10 mouse cellular contexts compared by ENCODE assay signal in genomic region chr11:52129621-52130450, GRCm38 (mm10). TPM values are rescaled to one million over a fixed set of nuclear protein-coding genes. Genes with fewer than 3 reads are reported as not detected.
A peak's percentile ranks its signal among the peaks of the same experiment; 100 is the strongest.
DNase-seq lines count a peak whose midpoint lies in the region; ATAC-seq lines count a peak whose summit lies in the region.
"Had no signal": no experiment of that assay in that cellular context is flagged by ENCODE, and none has a peak within 500 bp of the region (broad histone marks: within the 10 kb centered on the region; RNA-seq: fewer than 3 reads in every experiment).

No protein-coding gene starts in this region.

- peaks cover 5% of the 10 kb centered on the region; the same call in 1 of the 2 replicates for H3K9me3 ChIP-seq in forebrain, embryonic 10.5 days
- H3K9me3 ChIP-seq in forebrain, embryonic 16.5 days (ENCODE audit: control insufficient read depth, low read length), result no peaks in the 10 kb centered on the region

- 86% methylated on average over 10 of the region's 10 CpGs for WGBS in forebrain, embryonic 10.5 days
- 67% methylated on average over 10 of the region's 10 CpGs for WGBS in forebrain, embryonic 16.5 days

- no peak overlapping the region for H3K9ac ChIP-seq in forebrain, embryonic 16.5 days (replicated peaks; ENCODE audit: low read depth, low read length)
- H3K9ac ChIP-seq: liver, embryonic 14.5 days had no signal

- H3K4me2 ChIP-seq in forebrain, embryonic 16.5 days (ENCODE audit: low read length), result no peak overlapping the region

- H3K36me3 ChIP-seq in forebrain, embryonic 10.5 days (replicated peaks), result peaks cover 33% of the 10 kb centered on the region
- peaks cover 2% of the 10 kb centered on the region; the same call in 1 of the 2 replicates for H3K36me3 ChIP-seq in forebrain, embryonic 16.5 days (ENCODE audit: control insufficient read depth, insufficient read depth)

- intact Hi-C loops in left cerebral cortex, postnatal 14 days (cut with DNase I), result no loop called here

- no peak overlapping the region for H3K4me3 ChIP-seq in forebrain, embryonic 10.5 days
- no peak overlapping the region for H3K4me3 ChIP-seq in forebrain, embryonic 16.5 days (replicated peaks; ENCODE audit: low read length)

- 0 out of 2 replicates have a peak overlapping the region, but pooled peaks have one; percentile 4 for H3K27ac ChIP-seq in forebrain, embryonic 10.5 days
- H3K27ac ChIP-seq in forebrain, embryonic 16.5 days (ENCODE audit: low read length), result no peak overlapping the region
- H3K27ac ChIP-seq: liver, embryonic 14.5 days had no signal

- H3K4me1 ChIP-seq in forebrain, embryonic 10.5 days, result no peaks in the 10 kb centered on the region
- no peaks in the 10 kb centered on the region for H3K4me1 ChIP-seq in forebrain, embryonic 16.5 days (replicated peaks; ENCODE audit: control insufficient read depth, insufficient read depth, low read length)

- DNase-seq in forebrain, embryonic 10.5 days (ENCODE audit: extremely low spot score, low spot score), result no peak
- DNase-seq in 3T3-L1 (ENCODE audit: low read depth, low spot score), result peak; percentile 72
- peak; percentile 21 to 37 for DNase-seq in heart, adult 9 months (ENCODE audit: low spot score in 2 of 2)
- peak; percentile 80 to 89 for DNase-seq in left cerebral cortex, postnatal 14 days (ENCODE audit: low spot score in 2 of 2)
- no peak for DNase-seq in urinary bladder, postnatal 4 days (ENCODE audit: low spot score in 2 of 2)
- DNase-seq in spleen, postnatal 10 days (ENCODE audit: low spot score in 2 of 2), result no peak
- DNase-seq in thymus, adult 18-20 months, result no peak
- DNase-seq: cerebellum, adult 11-12 months had no signal

- no peak for ATAC-seq in forebrain, embryonic 16.5 days

- no peaks in the 10 kb centered on the region for H3K27me3 ChIP-seq in forebrain, embryonic 10.5 days (ENCODE audit: poor library complexity, severe bottlenecking)
- H3K27me3 ChIP-seq in forebrain, embryonic 16.5 days (replicated peaks; ENCODE audit: control insufficient read depth, insufficient read depth, low read length), result no peaks in the 10 kb centered on the region

RNA-seq across cellular contexts. Expression of gene Olfr1373, which starts 15.5 kb away (rescaled TPM):
- polyA plus RNA-seq in forebrain, embryonic 10.5 days (2016; fragmentation: Nextera tagmentation; extraction: Ambion mirVana), result not detected in 2 replicates
- not detected in 2 replicates for polyA plus RNA-seq in forebrain, embryonic 16.5 days (2015; fragmentation: Nextera tagmentation; extraction: Ambion mirVana)
- total RNA-seq in left cerebral cortex, postnatal 14 days (2021), result not detected
- polyA plus RNA-seq: liver, embryonic 14.5 days had no signal

RNA-seq across cellular contexts. Expression of gene Ppp2ca, which starts 31.4 kb away (rescaled TPM):
- 86.5 and 88.4 TPM in 2 replicates for polyA plus RNA-seq in forebrain, embryonic 10.5 days (2016; fragmentation: Nextera tagmentation; extraction: Ambion mirVana)
- 116 and 123 TPM in 2 replicates for polyA plus RNA-seq in forebrain, embryonic 16.5 days (2015; fragmentation: Nextera tagmentation; extraction: Ambion mirVana)
- total RNA-seq in left cerebral cortex, postnatal 14 days (2021), result 100 to 1,000 TPM; 129 to 131 TPM

Comparison
In these comparisons a context has a peak if more than half of its experiments do, and no peak if none do; other contexts are left out.
1. DNase-seq: peak in 3T3-L1 (single experiment), heart, adult 9 months (2 of 2) and left cerebral cortex, postnatal 14 days (2 of 2); none in forebrain, embryonic 10.5 days (single experiment), urinary bladder, postnatal 4 days (0 of 2), spleen, postnatal 10 days (0 of 2) and thymus, adult 18-20 months (0 of 2).